Mouse (Mus musculus) hindbrain, embryonic 14.5 days (tissue): ENCODE data around the gene Eif4e3. TPM values are rescaled to one million over a fixed set of nuclear protein-coding genes. Genes with fewer than 3 reads are reported as not detected.
A peak's percentile ranks its signal among the peaks of the same experiment; 100 is the strongest.

Experiments used
- ATAC-seq: fragments of 200-750 bp; cut with Nextera tagmentation; 2 replicates; pipeline ENCODE4 v1.8.0; 2017; ENCODE audit warnings: moderate number of reproducible peaks, mild to moderate bottlenecking, moderate TSS enrichment, moderate library complexity; ENCODE audit not compliant: low FRiP score
- DNase-seq: peaks from one replicate; pipeline ENCODE4 v3.0.0-alpha.2; 2015; ENCODE audit warnings: low spot score
- H3K27ac ChIP-seq: fragments of 300-500 bp; sonication (generic); 2 replicates; pipeline ENCODE4 v1.5.1; 2014; ENCODE audit warnings: mild to moderate bottlenecking, moderate library complexity
- H3K27me3 ChIP-seq: fragments of 300-500 bp; sonication (generic); 2 replicates; pipeline ENCODE4 v1.6.1; 2014; ENCODE audit warnings: mild to moderate bottlenecking, low read length, mixed read lengths; ENCODE audit not compliant: control insufficient read depth, insufficient read depth
- H3K36me3 ChIP-seq: fragments of 300-500 bp; sonication (generic); replicated peaks from 2 replicates; pipeline ENCODE4 v1.6.1; 2014; ENCODE audit not compliant: control insufficient read depth, insufficient read depth
- H3K4me1 ChIP-seq: fragments of 300-500 bp; sonication (generic); replicated peaks from 2 replicates; pipeline ENCODE4 v1.6.1; 2014; ENCODE audit warnings: antibody characterized with exemption, low read length, mixed read lengths; ENCODE audit not compliant: control insufficient read depth, insufficient read depth
- H3K4me2 ChIP-seq: fragments of 300-500 bp; sonication (generic); replicated peaks from 2 replicates; pipeline ENCODE4 v1.6.1; 2014; ENCODE audit warnings: mild to moderate bottlenecking, moderate library complexity
- H3K4me3 ChIP-seq: fragments of 300-500 bp; sonication (generic); replicated peaks from 2 replicates; pipeline ENCODE4 v1.5.1; 2014; ENCODE audit warnings: mild to moderate bottlenecking, low read length
- H3K9ac ChIP-seq: fragments of 300-500 bp; sonication (generic); 2 replicates; pipeline ENCODE4 v1.6.1; 2014
- H3K9me3 ChIP-seq: fragments of 300-500 bp; sonication (generic); 2 replicates; pipeline ENCODE4 v1.6.1; 2016; ENCODE audit warnings: low read length; ENCODE audit not compliant: control insufficient read depth
- WGBS: fragments of 180-500 bp; shearing (Covaris S2); extraction: QIAGEN DNeasy Blood & Tissue Kit; methylation state at CpG from one replicate; pipeline ENCODE4 v1.1.7; 2014; 5-methylcytosine and 5-hydroxymethylcytosine counted together
- polyA plus RNA-seq: library from polyadenylated mRNA; unstranded; fragments of >200 nt; fragmentation: Nextera tagmentation; extraction: Ambion mirVana; gene quantifications from 2 replicates; pipeline ENCODE4 v1.2.1, GENCODE M21; 2014

The Eif4e3 gene
- polyA plus RNA-seq, 1 experiment from 2014 or later, result 6.0 TPM

DNA sequence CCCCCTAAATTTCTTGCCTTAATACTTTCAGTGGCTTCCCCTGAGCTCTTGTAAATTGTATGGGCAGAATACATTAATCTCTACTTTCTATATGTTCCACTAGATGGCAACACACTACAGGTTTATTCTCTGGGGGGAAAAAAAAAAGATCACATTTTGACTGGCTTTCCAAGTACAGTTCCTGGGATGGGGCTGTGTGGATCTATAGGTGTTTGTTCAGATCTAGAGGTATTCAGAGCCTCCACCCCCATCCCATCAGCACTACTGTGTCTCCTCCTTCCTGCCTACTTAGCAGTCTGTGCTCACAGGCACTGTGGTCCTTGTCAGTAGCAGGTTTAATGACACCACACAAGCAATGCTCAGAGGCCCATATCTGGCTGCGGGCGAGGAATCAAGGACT lies 14.2 kb downstream of the Eif4e3 start:
- no peak overlapping the region for H3K4me2 ChIP-seq
- no peak overlapping the region for H3K9ac ChIP-seq
- H3K9me3 ChIP-seq, result no peaks in the 10 kb centered on the region
- no peaks in the 10 kb centered on the region for H3K4me1 ChIP-seq
- DNase-seq (peak; percentile 60), ATAC-seq (no peak)
- 73% methylated on average over 2 of the region's 2 CpGs for WGBS
- H3K4me3 ChIP-seq, result no peak overlapping the region
- H3K36me3 ChIP-seq, result no peaks in the 10 kb centered on the region
- H3K27me3 ChIP-seq, result no peaks in the 10 kb centered on the region
- no peak overlapping the region for H3K27ac ChIP-seq

DNA sequence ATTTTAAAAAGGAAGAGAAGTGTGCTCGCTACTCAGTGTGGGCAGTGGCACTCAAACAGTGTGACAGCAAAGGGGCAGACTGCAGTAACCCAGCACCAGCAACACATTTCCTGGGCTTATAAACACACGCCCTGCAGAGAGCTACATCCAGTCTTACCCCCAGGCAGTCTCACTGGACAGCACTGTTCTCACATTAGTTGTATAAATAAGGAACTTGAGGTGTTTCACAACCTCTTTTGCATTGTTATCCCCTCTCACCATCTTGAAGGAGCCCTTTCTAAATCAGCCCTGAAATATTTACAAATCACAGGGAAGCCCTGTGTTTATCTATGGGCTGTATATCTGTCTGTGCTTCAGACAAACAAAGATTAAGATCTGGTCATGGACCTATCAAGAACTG lies 17.3 kb downstream of the Eif4e3 start:
- WGBS, result 63% methylated on average over 2 of the region's 2 CpGs
- Histone ChIP-seq H3K27me3 (no peaks in the 10 kb centered on the region), H3K4me2 (no peak overlapping the region)

DNA sequence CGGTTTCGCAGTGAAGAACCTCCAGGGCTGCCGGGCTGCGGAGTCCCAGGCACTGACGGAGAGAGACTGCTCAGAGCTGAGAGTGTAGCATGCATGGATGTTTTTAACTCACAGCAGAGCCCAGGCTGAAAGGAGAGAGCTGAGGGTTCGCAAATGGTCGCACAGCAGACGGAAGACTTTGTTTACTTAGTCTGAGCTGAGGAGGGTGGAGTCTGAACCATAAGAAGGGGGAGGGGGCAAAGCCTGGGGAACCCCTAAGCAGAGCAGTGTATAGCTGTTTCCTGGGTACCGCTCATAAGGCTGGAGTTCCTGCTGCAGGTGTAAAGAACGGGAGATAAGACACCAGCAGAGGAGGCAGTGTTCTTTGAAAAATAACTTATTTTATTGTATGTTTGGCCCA lies 20.2 kb downstream of the Eif4e3 start:
- WGBS, result 78% methylated on average over 10 of the region's 10 CpGs
- ATAC-seq (0 out of 2 replicates have a peak, but pooled peaks have one; percentile 24), DNase-seq (no peak)
- Histone ChIP-seq H3K4me1 (no peaks in the 10 kb centered on the region; the same call in 1 of the 2 replicates), H3K4me3 (no peak overlapping the region), H3K27ac (no peak overlapping the region), H3K9me3 (no peaks in the 10 kb centered on the region), H3K4me2 (no peak overlapping the region), H3K27me3 (no peaks in the 10 kb centered on the region), H3K36me3 (no peaks in the 10 kb centered on the region), H3K9ac (no peak overlapping the region)

More for the DNA sequence above, 17.3 kb downstream of the Eif4e3 start:
- Histone ChIP-seq H3K27ac (no peak overlapping the region), H3K9ac (no peak overlapping the region), H3K9me3 (no peaks in the 10 kb centered on the region), H3K4me3 (no peak overlapping the region), H3K36me3 (no peaks in the 10 kb centered on the region), H3K4me1 (no peaks in the 10 kb centered on the region)
- DNase-seq (no peak), ATAC-seq (no peak)

DNA sequence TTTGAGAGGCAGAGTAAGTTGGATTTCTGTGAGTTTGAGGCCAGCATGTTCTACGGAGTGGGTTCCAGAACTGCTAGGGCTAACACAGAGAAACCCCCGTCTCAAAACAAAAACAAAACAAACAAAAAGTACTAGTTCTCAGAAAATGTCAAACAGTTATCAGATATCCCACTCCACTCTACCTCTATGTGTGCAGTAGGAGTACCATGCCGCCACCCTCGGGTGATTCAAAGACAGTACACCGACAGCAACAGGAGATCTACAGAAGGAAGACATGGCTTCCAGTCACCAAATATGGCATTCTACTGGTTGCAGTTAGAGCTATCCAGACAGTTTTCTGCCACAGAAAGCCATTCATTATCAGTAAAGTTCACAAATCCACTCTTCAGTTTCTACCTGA lies 21.7 kb downstream of the Eif4e3 start:
- ATAC-seq, result no peak

DNA sequence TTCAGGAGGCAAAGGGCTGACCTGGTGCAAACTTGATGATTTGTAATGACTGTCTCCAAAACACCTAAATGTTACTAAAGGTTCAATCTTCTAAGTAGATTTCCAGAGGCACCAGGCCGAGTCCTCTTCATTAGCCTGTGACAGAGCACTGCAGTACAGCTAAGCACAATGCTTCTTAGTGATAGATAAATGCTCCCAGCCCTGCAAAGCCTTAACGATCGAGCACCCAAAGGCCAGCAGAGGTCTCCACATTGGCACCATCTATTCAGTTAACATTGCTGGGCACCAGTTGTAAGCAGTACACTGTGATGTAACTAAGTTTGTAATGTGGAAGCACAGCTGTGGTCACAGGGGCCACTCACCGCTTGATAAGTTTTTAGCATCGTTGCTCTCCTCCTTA lies 22.2 kb downstream of the Eif4e3 start:
- Histone ChIP-seq H3K27ac (no peak overlapping the region), H3K9ac (no peak overlapping the region), H3K4me2 (no peak overlapping the region), H3K4me3 (no peak overlapping the region), H3K36me3 (0 out of 2 replicates have a peak, but pooled peaks cover 2% of the 10 kb centered on the region), H3K9me3 (no peaks in the 10 kb centered on the region), H3K4me1 (no peaks in the 10 kb centered on the region; the same call in 1 of the 2 replicates), H3K27me3 (no peaks in the 10 kb centered on the region)
- DNase-seq, result no peak
- WGBS, result 90% methylated on average over 5 of the region's 5 CpGs
- ATAC-seq, result no peak

More for the DNA sequence above, 21.7 kb downstream of the Eif4e3 start:
- 87% methylated on average over 5 of the region's 5 CpGs for WGBS
- Histone ChIP-seq H3K9me3 (no peaks in the 10 kb centered on the region), H3K36me3 (no peaks in the 10 kb centered on the region), H3K27ac (no peak overlapping the region), H3K4me2 (no peak overlapping the region), H3K4me3 (no peak overlapping the region), H3K27me3 (no peaks in the 10 kb centered on the region), H3K4me1 (no peaks in the 10 kb centered on the region; the same call in 1 of the 2 replicates), H3K9ac (no peak overlapping the region)
- no peak for DNase-seq

DNA sequence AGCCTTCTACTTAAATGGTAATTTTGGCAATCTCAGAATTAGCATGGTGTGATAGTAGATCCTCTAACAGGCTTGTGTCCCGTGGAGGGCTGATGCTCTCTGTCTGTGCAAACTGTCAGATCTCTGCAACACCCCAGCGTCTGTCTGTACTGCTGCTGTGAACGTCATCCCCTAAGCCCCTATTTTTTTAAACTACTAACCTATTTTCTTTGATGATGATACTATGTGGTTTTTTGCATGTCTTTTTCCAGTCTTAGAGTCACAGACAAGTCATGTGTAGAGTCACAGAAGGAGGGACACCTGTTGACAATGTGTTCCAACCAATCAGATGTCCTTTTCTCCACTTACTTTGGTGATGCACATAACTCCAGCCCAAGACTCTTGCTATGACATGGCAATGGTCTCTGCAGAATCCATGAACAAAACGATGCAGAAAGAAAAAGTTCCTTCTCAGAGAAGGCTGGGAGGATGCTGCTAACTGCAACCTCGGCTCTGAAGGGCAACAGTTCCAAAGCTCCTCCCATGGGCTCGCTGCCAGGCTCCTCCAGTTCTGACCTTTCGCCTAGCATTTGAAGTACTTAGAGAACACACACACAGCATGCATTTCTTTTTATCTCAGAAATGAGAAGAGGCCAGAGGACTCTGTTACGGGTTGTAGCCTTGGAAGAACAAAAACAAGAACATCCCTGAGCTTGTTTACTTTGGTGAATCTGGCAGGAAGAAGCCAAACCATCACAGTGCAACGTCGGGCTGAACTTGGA lies 23.0 kb downstream of the Eif4e3 start:
- 65% methylated on average over 10 of the region's 10 CpGs for WGBS
- Histone ChIP-seq H3K27me3 (no peaks in the 10 kb centered on the region), H3K9me3 (no peaks in the 10 kb centered on the region), H3K4me3 (no peak overlapping the region), H3K4me1 (no peaks in the 10 kb centered on the region; the same call in 1 of the 2 replicates), H3K4me2 (no peak overlapping the region), H3K9ac (no peak overlapping the region), H3K36me3 (peaks cover 7% of the 10 kb centered on the region; the same call in 1 of the 2 replicates), H3K27ac (no peak overlapping the region)
- no peak for ATAC-seq
- peak; percentile 56 for DNase-seq

DNA sequence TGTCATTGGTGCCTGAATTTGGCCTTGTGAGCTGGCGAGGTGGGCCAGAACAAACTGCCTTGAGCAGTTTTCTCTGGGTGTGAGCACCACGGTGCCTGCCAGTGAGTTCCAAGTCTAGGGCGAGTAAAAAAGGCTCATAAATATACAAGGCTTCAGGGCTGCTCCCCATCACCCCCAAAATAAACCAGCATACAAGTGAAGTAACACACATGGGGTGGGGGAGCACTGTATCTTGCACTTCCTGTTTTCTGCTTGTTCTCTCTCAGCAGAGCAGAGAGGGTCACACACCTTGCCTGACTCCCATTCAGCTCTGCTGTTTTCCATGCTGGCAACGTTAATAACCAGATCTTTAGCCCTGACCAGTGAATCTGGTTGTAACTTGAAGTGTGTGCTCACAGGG lies 29.1 kb downstream of the Eif4e3 start:
- 83% methylated on average over 4 of the region's 4 CpGs for WGBS
- Histone ChIP-seq H3K4me3 (no peak overlapping the region), H3K4me2 (no peak overlapping the region), H3K9me3 (no peaks in the 10 kb centered on the region), H3K4me1 (peaks cover 6% of the 10 kb centered on the region; the same call in 1 of the 2 replicates), H3K27ac (no peak overlapping the region), H3K27me3 (no peaks in the 10 kb centered on the region), H3K9ac (no peak overlapping the region), H3K36me3 (peaks cover 7% of the 10 kb centered on the region; the same call in 1 of the 2 replicates)
- DNase-seq (no peak), ATAC-seq (no peak)

DNA sequence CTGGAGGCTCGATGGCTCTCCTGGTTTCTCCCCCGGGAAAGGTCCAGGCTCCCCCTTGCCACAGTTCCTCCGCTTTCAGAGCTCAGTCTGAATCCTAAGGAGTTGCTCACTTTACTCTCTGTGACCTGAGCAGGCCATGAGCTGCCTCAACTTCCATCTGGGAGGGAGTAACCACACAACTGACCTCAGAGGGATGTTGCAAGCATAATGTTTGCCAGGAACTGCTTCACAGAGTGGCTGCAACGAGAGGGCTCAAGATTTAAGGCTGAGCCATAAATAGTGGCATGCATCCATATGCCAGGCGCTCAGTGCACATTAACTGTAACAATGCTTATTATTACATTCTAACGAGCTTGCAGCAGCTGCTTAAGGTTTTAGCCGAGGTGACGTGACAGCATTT lies 29.8 kb downstream of the Eif4e3 start:
- Histone ChIP-seq H3K4me3 (no peak overlapping the region), H3K9me3 (no peaks in the 10 kb centered on the region), H3K9ac (no peak overlapping the region), H3K36me3 (peaks cover 7% of the 10 kb centered on the region; the same call in 1 of the 2 replicates), H3K27me3 (no peaks in the 10 kb centered on the region), H3K27ac (no peak overlapping the region), H3K4me1 (peaks cover 6% of the 10 kb centered on the region; the same call in 1 of the 2 replicates), H3K4me2 (no peak overlapping the region)
- ATAC-seq, result no peak
- no peak for DNase-seq
- WGBS, result 51% methylated on average over 8 of the region's 8 CpGs

DNA sequence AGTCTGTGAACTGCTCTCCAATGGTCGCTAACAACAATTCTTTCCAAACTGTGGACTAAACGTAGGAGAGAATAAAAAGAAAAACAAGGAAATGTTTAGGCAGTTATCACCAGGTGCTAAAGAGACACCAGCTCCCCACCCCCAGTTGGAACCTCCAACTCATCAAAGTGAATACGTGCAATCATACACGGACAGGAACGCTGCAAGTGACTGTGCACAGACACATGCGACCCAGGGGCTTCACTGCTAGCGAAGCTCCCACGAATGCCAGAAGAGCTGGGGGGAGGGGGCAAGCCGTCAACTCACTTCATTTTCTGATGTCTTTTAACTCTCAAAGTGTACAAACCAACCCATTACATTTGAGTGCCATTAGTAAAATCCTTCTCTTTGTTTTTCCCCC lies 30.4 kb downstream of the Eif4e3 start:
- ATAC-seq, result no peak
- Histone ChIP-seq H3K4me1 (peaks cover 6% of the 10 kb centered on the region; the same call in 1 of the 2 replicates), H3K4me2 (no peak overlapping the region), H3K36me3 (peaks cover 7% of the 10 kb centered on the region; the same call in 1 of the 2 replicates), H3K9me3 (no peaks in the 10 kb centered on the region), H3K4me3 (no peak overlapping the region), H3K9ac (no peak overlapping the region), H3K27me3 (no peaks in the 10 kb centered on the region), H3K27ac (no peak overlapping the region)
- no peak for DNase-seq
- WGBS, result 48% methylated on average over 9 of the region's 9 CpGs
